Mouse (Mus musculus) mouse embryonic stem cell (cell line): ENCODE measurements around the gene Rab7b.

Experiments
- in situ Hi-C, 2 experiments: fragments of 300-500 bp; cut with MboI; formaldehyde crosslinking; loops; 1 replicate in 1 of 2; 3 replicates in 1 of 2; pipeline ENCODE4 v1.14.3; 2019 to 2020; ENCODE audit warnings: low sequenced_read_pairs in 2 of 2, low pct_unique_long_range_greater_than_20kb in 1 of 2, mixed read lengths in 1 of 2; ENCODE audit not compliant: unreplicated experiment in 1 of 2

Rab7b gene

GRCm38 (mm10) chr1:131688475-131688874 lies at the start of gene Rab7b:
Gene Rab7b (plus strand): TSS chr1:131688695.
- in situ Hi-C loops = no loop called here

GRCm38 (mm10) chr1:131640062-131640461 lies 48.4 kb upstream of the Rab7b start:
- in situ Hi-C loops = no loop called here

GRCm38 (mm10) chr1:131641565-131641964 lies 46.9 kb upstream of the Rab7b start:
- in situ Hi-C loops = no loop called here

- in situ Hi-C loops = no loop called here
These were observed 46.2 kb upstream of the Rab7b start for GRCm38 (mm10) chr1:131642251-131642650.

GRCm38 (mm10) chr1:131652670-131653443 lies 35.6 kb upstream of the Rab7b start:
- in situ Hi-C loops = no loop called here

GRCm38 (mm10) chr1:131655601-131656000 lies 32.9 kb upstream of the Rab7b start:
- in situ Hi-C loops = no loop called here

- in situ Hi-C loops = no loop called here
These were observed 30.5 kb upstream of the Rab7b start for GRCm38 (mm10) chr1:131657945-131658354.

GRCm38 (mm10) chr1:131659512-131660085 lies 28.9 kb upstream of the Rab7b start:
- in situ Hi-C loops = no loop called here

- in situ Hi-C loops = no loop called here
These were observed 28.2 kb upstream of the Rab7b start for GRCm38 (mm10) chr1:131660266-131660665.

GRCm38 (mm10) chr1:131660716-131661472 lies 27.6 kb upstream of the Rab7b start:
- in situ Hi-C loops = no loop called here

GRCm38 (mm10) chr1:131661749-131662148 lies 26.7 kb upstream of the Rab7b start:
- in situ Hi-C loops = no loop called here

- in situ Hi-C loops = no loop called here
These were observed 25.1 kb upstream of the Rab7b start for GRCm38 (mm10) chr1:131663286-131663995.

- in situ Hi-C loops = no loop called here
These were observed 24.4 kb upstream of the Rab7b start for GRCm38 (mm10) chr1:131664136-131664535.

GRCm38 (mm10) chr1:131665886-131666285 lies 22.6 kb upstream of the Rab7b start:
- in situ Hi-C loops = no loop called here

GRCm38 (mm10) chr1:131671113-131671512 lies 17.4 kb upstream of the Rab7b start:
- in situ Hi-C loops = loop anchor here in 1 of 2 experiments (10.0 kb wide), 1 partner anchor 56 kb away; no protein-coding TSS in a partner anchor

GRCm38 (mm10) chr1:131672361-131672760 lies 16.1 kb upstream of the Rab7b start:
- in situ Hi-C loops = loop anchor here in 1 of 2 experiments (10.0 kb wide), 1 partner anchor 58 kb away; no protein-coding TSS in a partner anchor

GRCm38 (mm10) chr1:131679644-131680043 lies 8.9 kb upstream of the Rab7b start:
- in situ Hi-C loops = loop anchor here in 1 of 2 experiments (10.0 kb wide), 1 partner anchor 65 kb away; no protein-coding TSS in a partner anchor

GRCm38 (mm10) chr1:131687739-131688138 lies 756 bp upstream of the Rab7b start:
- in situ Hi-C loops = no loop called here

- in situ Hi-C loops = no loop called here
These were observed 521 bp downstream of the Rab7b start for GRCm38 (mm10) chr1:131689016-131689415.
